Mouse (Mus musculus): ENCODE results near the gene Plcxd2.

Gene Plcxd2

DNA sequence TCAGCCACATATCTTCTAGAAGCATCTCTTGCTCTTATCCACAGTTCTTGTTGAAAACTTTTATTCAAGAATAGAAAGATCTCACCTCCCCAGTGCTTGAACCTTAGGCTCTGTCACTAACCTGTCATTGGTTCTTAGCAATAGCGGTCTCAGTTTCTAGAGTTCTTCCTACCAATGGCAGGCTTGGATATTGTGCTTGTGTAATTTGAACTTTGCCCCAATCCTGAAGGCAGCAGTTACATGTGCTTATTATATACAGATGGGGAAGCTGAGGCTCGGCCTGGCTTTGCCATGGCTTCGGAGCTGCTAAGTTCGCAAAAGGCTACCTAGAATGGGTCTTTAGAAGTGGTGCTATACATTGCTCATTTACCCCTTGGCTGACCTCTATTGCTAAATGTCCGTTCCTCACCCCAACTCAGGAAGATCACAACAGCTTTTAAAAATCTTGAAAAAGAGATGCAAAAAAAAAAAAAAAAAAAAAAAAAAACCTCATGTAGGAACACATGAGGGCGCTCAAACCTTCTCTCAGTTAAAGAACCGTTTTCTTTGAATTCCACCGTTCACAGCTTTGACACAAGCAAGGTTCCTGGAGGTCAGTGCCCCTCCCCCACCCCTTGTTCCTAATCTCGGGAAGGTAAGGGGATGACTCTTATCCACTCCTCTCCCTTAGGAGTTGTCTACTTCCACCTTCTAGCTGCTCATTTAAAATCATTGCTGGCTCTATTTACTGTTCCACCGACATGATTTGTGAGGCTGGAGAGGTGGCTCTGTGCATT, 18.9 kb downstream of the Plcxd2 start:
- no peak for DNase-seq (ENCODE audit: low spot score in 2 of 2)

DNA sequence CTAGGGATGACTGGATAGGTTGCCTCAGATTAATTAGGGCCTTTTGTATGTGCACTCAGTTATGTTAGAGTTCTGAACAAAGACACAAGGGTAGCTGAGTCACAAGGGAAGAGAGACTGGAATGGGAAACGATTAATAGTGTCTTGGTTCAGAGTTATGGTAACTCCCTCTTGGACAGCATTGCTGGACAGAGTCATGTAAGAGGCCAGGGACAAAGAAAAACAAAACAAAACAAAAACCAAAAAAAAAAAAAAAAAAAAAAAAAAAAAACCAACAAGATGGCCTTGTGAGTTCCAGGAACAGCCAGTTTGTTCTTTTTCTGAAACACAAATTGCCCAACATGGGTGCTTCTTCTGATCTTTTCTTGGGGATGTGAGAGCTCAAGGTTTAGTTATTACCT, 23.8 kb downstream of the Plcxd2 start:
- no peak for DNase-seq (ENCODE audit: low spot score in 2 of 2)

DNA sequence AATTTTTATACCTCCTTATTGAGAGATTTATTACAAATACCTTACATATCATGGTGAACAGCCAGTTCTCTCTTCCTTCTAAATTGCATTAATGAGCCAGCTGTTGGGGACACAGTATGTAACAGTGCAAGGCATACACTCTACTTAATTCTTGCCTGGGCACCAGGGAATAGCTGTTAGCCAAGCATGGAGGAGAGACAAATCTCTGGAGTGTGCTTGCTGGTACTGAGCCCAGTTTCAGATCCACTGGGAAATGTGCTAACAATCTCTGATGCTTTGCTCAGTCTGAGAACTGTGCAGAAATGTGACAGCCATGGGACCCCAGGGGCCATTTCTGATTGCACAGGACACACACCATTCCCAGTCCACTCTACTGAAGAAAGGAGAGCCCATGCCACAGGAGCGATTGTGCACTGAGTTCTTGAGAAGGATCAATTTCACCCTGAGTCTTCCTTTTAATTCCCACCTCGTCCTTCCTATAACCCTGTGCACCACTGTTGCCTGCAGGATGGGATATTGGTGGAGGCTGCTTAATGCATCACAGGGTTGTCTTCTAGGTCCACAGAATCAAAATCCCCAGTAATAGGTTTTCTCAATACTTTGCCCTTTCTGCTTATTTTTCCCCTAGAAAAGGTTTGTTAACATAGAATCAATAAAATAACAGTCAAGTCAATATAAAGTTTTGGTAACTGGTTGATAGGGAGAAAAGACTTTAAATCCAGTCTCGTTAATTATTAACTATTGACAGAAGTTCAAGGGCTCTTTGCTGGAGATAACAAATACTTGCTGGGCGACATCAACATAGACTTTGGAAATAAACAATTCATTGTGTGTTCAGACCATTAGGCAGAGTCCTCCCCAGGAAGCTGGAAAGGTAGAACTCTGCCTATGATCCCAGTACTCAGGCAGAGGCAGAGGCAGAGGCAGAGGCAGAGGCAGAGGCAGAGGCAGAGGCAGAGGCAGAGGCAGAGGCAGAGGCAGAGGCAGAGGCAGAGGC, 25.1 kb downstream of the Plcxd2 start:
- DNase-seq (ENCODE audit: low spot score in 2 of 2): no peak

DNA sequence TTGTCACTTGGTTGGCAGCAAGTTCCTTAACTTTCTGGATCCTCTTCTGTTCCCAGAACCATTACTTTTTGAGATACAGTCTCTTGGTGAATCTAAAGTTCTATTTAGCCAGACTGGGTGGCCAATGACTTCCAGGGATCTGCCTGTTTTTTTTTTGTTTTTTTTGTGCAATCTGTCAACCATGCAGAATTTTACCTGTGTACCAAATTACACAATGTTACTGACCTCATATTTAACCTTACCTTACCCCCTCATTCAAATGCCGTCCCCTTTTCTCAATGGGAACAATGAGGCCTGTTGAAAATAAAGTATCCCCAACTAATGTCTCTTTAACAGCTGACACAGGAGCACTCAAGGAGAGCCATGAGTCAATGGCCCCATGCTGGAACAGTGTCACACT, 33.8 kb downstream of the Plcxd2 start:
- no peak for DNase-seq (ENCODE audit: low spot score in 2 of 2)

DNA sequence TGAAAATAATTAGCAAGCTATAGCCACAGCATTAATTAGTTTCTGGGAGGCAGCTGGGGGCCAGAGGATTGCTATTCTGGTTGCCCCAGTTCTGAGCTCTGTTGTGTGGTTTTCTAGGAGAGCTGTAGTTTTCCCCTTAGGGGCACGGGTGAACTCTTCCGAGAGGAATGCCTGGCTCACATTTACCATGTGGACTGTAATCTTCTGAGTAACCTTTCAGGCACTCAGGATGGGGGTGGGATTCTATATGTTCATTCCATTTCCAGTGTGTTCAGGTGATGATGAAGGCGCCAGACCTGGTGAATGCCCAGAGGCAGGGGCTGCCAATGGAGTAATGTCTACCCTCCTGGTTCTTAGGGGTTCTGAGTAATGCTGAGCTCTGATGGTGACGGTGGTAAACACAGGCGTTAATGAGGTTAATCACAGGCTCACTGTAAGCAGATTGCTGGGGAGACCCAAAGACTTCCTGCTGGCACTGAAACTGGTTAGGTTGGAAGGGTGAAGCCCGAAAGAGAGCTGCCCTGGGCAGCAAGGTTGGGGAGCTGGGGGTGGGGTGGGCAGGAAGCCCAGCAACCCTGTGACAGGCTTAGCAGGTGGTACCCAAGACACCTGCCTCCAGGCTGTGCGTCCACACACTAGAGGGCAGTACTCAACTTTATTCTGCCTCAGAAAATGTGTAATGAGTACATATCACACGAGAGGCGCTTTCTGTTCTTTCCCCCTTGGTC, 35.9 kb downstream of the Plcxd2 start:
- DNase-seq (ENCODE audit: low spot score in 2 of 2): no peak

DNA sequence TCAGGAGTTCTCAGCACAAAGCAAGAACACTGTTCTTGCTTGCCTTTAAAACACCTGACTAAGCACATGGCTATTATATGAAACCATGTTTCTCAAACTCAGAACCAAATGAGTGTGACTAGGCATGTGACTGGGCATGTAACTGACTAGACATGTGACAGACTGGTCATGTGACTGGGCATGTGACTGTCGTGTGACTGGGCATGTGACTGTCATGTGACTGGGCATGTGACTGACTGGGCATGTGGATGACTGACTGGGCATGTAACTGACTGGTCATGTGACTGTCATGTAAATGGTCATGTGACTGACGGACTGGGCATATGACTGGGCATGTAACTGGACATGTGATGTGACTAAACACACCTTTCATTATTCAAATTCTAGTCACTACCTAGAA, 39.8 kb downstream of the Plcxd2 start:
- no peak for DNase-seq (ENCODE audit: low spot score in 2 of 2)

DNA sequence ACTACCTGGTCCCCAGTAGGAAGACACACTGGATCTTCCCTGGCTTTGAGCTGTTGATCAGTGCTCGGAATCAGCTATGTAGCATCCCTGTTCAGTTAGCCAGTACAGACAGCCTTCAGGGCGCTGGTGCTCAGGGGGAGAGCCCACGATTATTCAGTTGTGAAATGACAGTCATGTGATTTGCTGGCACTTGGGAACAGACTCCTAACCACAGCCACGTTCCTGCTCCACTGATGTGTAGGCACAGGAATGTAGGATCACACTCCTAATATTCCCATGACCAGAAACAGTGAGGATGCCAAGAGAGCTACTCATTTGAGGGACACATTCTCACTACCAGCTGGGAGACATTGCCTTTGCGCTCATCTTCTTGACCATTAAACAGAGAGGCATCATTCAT, 41.3 kb downstream of the Plcxd2 start:
- no peak for DNase-seq (ENCODE audit: low spot score in 2 of 2)

DNA sequence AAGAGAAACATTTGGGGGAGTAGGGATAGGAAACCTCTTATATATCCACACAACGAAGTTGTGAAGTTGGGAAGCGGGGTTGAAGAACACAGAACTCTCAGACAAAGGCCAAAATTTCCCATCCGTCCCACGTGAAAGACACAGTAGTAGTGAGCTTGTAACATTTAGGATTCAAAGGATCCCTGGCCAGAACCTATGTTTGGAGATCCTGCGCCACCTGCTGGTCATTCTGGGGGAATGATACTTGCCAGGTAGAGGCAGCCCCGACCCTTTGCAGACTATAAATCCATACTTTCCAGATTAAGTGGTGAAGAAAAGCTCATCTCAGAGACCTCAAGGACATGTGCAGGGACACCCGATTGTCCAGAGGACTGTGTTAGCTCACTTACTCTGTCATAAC, 42.5 kb downstream of the Plcxd2 start:
- peak; percentile 18 to 19 for DNase-seq (ENCODE audit: low spot score in 2 of 2)

DNA sequence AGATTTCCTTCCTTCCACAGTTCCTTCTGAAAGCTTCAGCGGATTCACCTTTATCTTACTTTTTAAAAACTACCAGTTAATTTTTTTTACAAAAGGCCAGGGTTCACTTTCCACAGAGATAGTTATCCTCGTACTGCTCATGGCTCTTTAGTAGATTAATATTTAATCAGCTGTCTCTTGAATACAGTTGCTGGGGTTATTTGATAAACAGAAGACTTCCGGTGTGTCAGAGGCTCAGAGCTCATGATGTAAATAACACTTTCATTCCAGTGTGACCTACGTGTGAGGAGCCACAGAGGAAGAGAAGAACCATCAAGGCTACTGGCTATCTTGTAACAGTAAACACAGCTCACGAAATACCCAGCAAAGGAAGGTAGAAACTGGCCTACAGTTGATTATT, 43.4 kb downstream of the Plcxd2 start:
- DNase-seq (ENCODE audit: low spot score in 2 of 2): no peak

DNA sequence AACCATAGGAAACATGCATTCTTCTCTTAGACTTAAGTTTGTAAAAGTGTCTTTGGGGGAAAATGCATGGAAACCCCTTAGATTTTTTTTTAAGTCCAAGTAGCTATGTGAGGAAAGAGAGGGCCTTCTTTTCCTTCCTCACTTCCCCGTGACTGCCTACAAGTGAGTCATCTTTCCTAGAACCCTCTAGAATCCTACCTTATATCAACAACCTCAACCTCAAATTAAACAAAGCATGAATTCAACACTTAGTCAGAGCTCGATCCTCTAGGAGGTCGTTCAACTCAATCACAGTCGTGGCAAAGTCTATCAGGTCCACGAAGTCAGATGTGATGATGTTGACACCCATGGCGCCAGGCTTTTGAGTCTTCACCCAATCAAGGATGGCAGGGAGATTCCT, 45.2 kb downstream of the Plcxd2 start:
- no peak for DNase-seq (ENCODE audit: low spot score in 2 of 2)

DNA sequence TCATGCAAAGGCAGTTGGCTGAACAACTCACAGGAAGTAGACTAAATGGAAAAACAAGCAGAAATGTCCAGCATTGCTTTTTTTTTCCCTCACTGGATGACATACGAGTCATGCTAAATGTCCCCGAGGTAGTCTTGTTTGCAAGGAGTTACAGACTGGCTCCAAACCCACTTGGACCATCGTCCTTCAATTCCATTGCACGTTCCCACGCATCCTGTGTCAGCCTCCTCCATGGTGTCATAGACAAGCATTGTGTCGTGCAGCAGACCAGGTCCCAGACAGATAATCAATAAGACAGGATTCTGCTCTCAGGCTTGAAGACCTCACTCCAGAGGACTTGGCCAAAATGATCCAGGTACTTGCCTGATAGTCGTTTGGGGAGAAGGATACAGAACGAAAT, 46.2 kb downstream of the Plcxd2 start:
- DNase-seq (ENCODE audit: low spot score in 2 of 2): no peak

DNA sequence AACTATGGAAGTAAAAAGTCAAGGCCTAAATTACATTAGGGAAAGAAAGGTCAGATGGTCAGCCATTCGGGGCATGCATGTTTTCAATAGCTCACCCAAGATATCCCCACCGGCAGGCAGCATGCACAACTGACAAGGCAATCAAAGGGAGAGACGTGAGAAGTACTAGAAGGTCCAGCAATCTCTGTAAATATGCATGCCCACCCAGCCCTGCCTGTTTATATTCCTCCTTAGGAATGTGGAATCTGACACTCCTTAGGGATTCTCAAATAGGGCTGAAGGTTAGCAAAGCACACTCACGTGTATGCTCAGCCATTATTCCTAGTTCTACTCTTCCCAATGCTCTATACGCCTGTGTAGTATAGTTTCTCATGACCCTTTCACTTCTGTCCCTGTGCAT, 46.9 kb downstream of the Plcxd2 start:
- no peak for DNase-seq (ENCODE audit: low spot score in 2 of 2)

DNA sequence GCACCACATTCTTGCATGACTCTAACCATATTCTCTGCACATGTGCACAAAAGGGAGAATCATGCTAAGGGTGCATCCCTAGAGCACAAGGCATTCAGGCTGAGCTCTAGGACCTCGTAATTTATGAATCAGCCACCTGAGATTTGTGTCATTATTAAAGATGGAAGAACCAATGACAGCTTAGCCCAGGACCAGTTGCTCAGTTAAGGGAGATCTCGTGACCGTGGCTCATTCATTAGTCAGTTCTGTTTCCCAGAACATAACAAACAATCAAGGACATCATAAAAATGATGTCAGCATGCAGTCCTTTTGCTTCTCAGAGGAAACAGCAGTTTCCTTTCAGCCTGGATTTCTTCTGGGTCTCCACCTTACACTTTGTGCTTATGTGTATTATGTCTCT, 49.0 kb downstream of the Plcxd2 start:
- no peak for DNase-seq (ENCODE audit: low spot score in 2 of 2)

DNA sequence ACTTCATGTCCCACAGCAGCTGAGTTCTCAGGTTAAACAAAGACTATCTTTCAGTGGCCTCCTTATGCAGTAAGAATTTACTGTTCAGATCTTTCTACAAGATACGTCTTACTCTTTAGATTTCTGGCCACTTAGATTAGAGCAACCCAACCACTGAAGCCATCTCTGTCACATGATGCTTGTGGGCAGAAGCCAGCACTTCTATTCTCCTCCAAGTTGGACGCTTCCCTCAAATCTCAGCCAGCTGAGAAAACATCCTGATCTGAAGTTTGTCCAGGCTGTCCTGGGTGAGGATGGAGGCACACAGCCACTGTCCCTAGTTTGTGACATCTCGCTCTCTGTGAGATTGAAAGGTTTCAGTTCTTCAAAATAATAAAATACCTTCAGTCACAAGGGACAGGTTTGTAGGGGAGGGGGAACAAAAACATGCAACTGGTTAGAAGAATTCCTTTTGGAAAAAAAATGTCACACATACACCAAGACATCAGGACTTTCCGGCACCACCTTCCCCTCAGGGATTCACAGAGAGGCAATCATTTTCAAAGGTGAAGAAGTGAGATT, 53.5 kb downstream of the Plcxd2 start:
- no peak for DNase-seq (ENCODE audit: low spot score in 2 of 2)

DNA sequence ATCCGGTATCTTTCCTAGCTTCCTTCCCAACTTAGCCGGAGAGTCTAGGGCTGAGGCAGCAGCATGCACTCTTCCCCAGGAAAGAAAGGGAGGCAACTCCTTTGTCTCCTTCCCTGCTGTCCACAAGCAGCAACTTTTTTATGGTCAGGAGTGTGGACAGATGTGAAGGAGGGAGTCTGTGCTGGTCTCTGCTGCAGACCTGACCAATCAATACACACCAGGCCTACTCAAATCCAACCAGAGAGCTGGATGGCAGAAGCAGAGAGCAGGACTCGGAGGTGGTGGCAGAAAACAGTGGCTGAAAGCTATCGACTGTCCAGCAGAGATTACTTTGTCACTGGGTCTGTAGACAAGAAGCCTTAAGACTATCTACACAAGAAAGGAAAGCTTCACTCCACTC, 56.6 kb downstream of the Plcxd2 start, which contains the start of gene Phldb2:
Phldb2 (minus strand) TSS at position 205 of the 400 bp plus-strand sequence.
- no peak for DNase-seq (ENCODE audit: low spot score in 2 of 2)

DNA sequence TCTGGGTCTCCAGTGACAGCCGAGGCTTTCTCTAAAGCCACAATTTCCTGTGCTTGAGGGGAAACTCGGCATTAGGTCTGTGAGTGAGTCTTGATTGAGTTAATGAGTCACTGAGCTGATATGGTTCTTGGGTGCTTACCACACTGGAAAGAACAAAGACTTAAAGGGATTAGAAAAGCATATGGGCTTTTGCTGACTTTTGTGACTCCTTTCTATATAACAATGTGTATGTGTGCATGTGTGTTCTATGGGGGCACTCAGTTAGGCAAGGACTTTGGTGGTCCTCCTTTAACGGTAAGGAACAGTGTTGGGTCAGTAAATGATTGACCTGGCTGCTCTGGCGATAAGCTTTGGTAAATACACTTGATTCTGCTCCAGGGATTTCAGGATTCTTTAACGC, 57.5 kb downstream of the Plcxd2 start:
- DNase-seq (ENCODE audit: low spot score in 2 of 2): no peak

DNA sequence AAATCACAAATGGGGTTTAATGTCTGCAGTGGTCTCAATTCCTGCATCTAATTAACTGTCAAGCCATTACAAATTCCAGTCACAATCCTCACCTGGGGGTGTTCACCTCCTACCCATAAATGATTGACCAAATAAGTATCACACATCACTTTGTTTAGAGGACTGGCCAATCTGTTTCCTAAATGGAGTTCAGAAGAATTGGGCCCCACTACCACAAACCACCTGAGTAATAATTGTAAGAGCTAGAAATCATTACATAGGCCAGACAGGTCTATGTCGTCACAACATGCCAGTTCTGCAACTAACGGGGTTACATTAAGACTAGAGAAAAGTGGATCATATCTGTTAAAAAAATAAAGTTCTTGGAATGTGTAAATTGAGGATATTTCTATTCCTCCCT, 58.0 kb downstream of the Plcxd2 start:
- no peak for DNase-seq (ENCODE audit: low spot score in 2 of 2)

DNA sequence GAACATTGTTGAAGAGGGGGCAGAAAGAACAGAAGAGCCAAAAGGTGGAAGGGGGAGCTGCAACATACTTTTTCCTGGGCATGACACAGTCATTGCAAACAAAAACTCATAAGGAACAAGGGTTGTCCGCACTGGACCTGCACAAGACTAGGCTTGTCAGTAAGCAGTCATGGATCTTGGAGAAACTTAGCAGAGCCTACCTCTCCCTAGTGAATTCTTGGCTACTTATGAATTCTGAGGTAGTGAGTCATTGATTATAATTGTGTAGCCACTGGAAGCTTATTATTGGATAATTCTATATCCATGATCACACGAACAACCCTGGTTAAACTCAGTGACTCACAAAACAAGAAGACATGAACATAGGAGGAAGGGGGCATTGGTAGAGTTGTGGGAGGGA, 63.7 kb downstream of the Plcxd2 start:
- DNase-seq (ENCODE audit: low spot score in 2 of 2): no peak

DNA sequence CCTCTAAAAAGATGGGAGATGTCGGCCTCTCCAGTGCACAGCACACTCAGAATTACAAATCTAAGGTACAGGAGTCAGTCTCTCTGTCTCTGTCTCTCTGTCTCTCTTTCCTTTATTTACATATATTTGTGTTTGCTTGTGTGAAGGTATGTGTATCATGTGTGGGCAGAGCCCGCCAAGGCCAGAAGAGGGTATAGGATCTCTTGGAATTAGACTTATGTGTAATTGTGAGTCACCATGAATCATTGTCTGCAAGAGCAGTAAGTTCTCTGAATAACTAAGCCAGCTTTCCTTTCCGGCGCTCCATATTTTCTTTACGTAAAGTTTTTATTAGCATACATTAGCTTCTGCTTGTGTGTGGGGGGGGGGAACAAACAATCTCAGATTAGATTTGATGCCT, 64.4 kb downstream of the Plcxd2 start:
- no peak for DNase-seq (ENCODE audit: low spot score in 2 of 2)

DNA sequence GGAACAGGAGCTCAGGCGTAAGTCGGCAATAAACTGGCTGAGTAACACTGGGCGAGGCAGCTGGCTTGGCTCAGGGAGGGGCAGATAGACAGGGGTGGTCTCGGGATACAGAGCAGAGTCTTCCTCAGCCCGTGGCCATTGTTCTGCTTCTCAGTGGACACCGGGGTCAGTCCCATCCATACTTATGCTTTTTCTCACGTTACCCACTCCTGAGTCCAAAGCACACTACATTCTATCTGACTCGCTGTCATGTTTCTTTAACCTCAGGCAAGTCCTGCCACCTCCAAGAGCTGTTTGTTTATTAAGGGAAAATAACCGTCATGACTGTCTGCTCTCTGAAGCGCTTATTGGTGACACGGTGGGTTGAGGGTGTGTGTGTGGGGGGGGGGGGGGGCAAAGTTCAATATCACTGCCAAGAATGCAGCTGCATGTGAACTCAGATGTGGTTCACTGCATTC, 64.8 kb downstream of the Plcxd2 start:
- no peak for DNase-seq (ENCODE audit: low spot score in 2 of 2)

DNA sequence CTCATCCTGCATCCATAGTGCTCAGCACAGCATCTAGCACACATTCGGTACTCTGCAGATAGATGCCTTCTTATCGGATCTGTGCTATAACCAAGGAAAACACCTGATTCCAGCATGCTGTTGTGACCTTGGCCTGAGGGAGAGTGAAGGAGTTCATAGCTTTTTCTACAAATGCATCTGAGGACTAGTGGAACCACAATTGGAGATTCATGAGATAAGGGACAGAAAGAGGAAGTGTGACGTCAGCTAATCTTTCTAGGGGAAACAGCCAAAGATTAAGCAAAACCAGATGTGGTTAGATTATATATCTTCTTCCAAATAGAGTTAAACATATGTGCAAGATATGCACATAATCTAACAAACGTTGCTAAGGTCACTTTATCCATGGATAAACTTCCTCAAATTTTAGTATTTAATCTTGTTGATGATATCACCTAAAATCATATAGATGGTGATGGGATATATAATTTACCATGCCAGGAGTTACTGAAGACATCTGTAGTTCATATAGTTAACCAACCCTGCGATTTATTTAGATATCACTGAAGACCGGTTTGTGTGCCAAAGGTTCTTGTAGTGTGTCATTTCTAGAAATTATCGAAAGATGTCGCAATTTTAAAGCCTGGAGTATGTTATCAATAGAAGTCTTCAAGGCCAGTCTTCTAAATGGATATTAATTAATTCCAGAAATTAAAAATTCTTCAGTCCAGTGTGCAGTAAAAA, 67.7 kb downstream of the Plcxd2 start:
- no peak for DNase-seq (ENCODE audit: low spot score in 2 of 2)

Measured in spleen, postnatal 36 days (tissue).